Mouse (Mus musculus) neural tube, embryonic 13.5 days (tissue): ENCODE data around the gene Tmem255b. TPM values are rescaled to one million over a fixed set of nuclear protein-coding genes. Genes with fewer than 3 reads are reported as not detected.

Source experiments
- ATAC-seq: fragments of 200-750 bp; cut with Nextera tagmentation; 2 replicates; pipeline ENCODE4 v1.8.0; 2017; ENCODE audit warnings: low read depth, mild to moderate bottlenecking, moderate TSS enrichment, moderate library complexity
- H3K27ac ChIP-seq: fragments of 300-500 bp; sonication (generic); replicated peaks from 2 replicates; pipeline ENCODE4 v1.5.1; 2015; ENCODE audit warnings: moderate library complexity, mild to moderate bottlenecking, inconsistent platforms
- H3K27me3 ChIP-seq: fragments of 300-500 bp; sonication (generic); 2 replicates; pipeline ENCODE4 v1.6.1; 2015; ENCODE audit warnings: mild to moderate bottlenecking, inconsistent platforms
- H3K36me3 ChIP-seq: fragments of 300-500 bp; sonication (generic); 2 replicates; pipeline ENCODE4 v1.6.1; 2015; ENCODE audit warnings: mild to moderate bottlenecking, inconsistent platforms
- H3K4me1 ChIP-seq: fragments of 300-500 bp; sonication (generic); replicated peaks from 2 replicates; pipeline ENCODE4 v1.6.1; 2015; ENCODE audit warnings: inconsistent platforms
- H3K4me2 ChIP-seq: fragments of 300-500 bp; sonication (generic); 2 replicates; pipeline ENCODE4 v1.6.1; 2015; ENCODE audit warnings: inconsistent platforms, mild to moderate bottlenecking, moderate library complexity
- H3K4me3 ChIP-seq: fragments of 300-500 bp; sonication (generic); 2 replicates; pipeline ENCODE4 v1.5.1; 2015; ENCODE audit warnings: mild to moderate bottlenecking, inconsistent platforms
- H3K9ac ChIP-seq: fragments of 300-500 bp; sonication (generic); 2 replicates; pipeline ENCODE4 v1.6.1; 2015; ENCODE audit warnings: moderate library complexity, mild to moderate bottlenecking, inconsistent platforms
- H3K9me3 ChIP-seq: fragments of 300-500 bp; sonication (generic); 2 replicates; pipeline ENCODE4 v1.6.1; 2016; ENCODE audit warnings: inconsistent platforms
- WGBS: fragments of 180-500 bp; shearing (Covaris S2); methylation state at CpG from one replicate; pipeline ENCODE4 v1.1.7; 2015; 5-methylcytosine and 5-hydroxymethylcytosine counted together
- polyA plus RNA-seq: library from polyadenylated mRNA; unstranded; fragments of >200 nt; fragmentation: Nextera tagmentation; extraction: Ambion mirVana; gene quantifications from 2 replicates; pipeline ENCODE4 v1.2.1, GENCODE M21; 2015

The Tmem255b gene
- polyA plus RNA-seq, 1 experiment from 2014 or later = 0.68 TPM

DNA sequence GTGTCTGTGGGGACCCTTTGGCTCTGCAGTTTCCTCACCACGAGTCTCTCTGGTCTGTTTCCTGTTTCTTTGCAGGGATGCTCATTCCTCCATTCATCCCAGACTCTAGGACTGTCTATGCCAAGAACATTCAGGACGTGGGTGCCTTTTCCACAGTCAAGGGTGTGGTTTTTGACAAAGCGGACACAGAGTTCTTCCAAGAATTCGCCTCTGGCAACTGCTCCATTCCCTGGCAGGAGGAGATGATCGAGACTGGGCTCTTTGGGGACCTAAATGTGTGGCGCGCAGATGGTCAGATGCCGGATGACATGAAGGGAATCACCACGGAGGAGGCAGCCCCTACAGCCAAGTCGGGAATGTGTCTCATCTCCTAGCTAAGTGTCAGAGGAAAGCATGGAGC lies 19.1 kb upstream of the Tmem255b start:
- Histone ChIP-seq H3K4me3 (no peak overlapping the region), H3K27me3 (no peaks in the 10 kb centered on the region), H3K4me2 (no peak overlapping the region), H3K4me1 (no peaks in the 10 kb centered on the region), H3K36me3 (no peaks in the 10 kb centered on the region), H3K27ac (no peak overlapping the region), H3K9me3 (no peaks in the 10 kb centered on the region), H3K9ac (no peak overlapping the region)
- ATAC-seq = no peak
- 76% methylated on average over 10 of the region's 10 CpGs for WGBS

DNA sequence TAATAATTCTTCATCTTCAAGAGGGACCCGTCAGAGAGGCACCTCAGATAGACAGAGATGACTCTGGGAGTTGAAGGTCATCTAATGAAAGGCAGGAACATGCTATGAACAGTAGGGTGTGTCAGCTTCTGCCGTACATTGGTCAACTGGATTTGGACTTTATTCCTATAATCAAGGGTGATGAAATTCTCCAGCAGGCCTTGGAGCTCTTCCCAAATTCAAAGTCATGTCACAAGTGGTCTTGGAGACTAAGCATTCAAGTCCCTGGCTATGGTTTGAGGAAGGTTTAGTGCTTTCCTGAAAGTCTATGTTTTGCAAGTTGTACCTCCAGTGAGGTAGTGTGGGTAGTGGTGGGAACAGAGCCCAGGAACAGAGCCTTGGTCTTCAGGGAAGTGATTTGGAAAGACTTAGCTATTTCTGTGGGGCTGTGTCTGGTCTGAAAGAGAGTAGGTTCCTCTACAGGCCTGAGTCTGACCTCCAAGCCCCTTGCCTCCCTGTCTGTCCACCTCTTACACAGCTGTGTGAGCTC lies 15.8 kb upstream of the Tmem255b start:
- Histone ChIP-seq H3K9ac (no peak overlapping the region), H3K27ac (no peak overlapping the region), H3K4me1 (no peaks in the 10 kb centered on the region), H3K36me3 (no peaks in the 10 kb centered on the region), H3K4me2 (no peak overlapping the region), H3K9me3 (no peaks in the 10 kb centered on the region), H3K27me3 (no peaks in the 10 kb centered on the region), H3K4me3 (no peak overlapping the region)
- 77% methylated on average over 2 of the region's 2 CpGs for WGBS
- ATAC-seq = no peak

- no peak overlapping the region for H3K9ac ChIP-seq
- no peak for ATAC-seq
These were observed 14.0 kb upstream of the Tmem255b start for GRCm38 (mm10) chr8:13420970-13421369.

GRCm38 (mm10) chr8:13427351-13427750 lies 7.6 kb upstream of the Tmem255b start:
- no peak for ATAC-seq
- no peak overlapping the region for H3K4me3 ChIP-seq
- no peaks in the 10 kb centered on the region for H3K27me3 ChIP-seq
- H3K9ac ChIP-seq = no peak overlapping the region
- no peak overlapping the region for H3K4me2 ChIP-seq
- no peak overlapping the region for H3K27ac ChIP-seq
- 83% methylated on average over 6 of the region's 6 CpGs for WGBS
- no peaks in the 10 kb centered on the region for H3K9me3 ChIP-seq
- H3K36me3 ChIP-seq = no peaks in the 10 kb centered on the region
- H3K4me1 ChIP-seq = no peaks in the 10 kb centered on the region

More at GRCm38 (mm10) chr8:13420970-13421369, 14.0 kb upstream of the Tmem255b start:
- 91% methylated on average over 6 of the region's 6 CpGs for WGBS
- Histone ChIP-seq H3K9me3 (no peaks in the 10 kb centered on the region), H3K36me3 (no peaks in the 10 kb centered on the region), H3K4me2 (no peak overlapping the region), H3K4me1 (no peaks in the 10 kb centered on the region), H3K4me3 (no peak overlapping the region), H3K27me3 (no peaks in the 10 kb centered on the region), H3K27ac (no peak overlapping the region)

GRCm38 (mm10) chr8:13428156-13428555 lies 6.8 kb upstream of the Tmem255b start:
- Histone ChIP-seq H3K9me3 (no peaks in the 10 kb centered on the region), H3K4me3 (no peak overlapping the region), H3K36me3 (no peaks in the 10 kb centered on the region), H3K27ac (no peak overlapping the region), H3K9ac (no peak overlapping the region), H3K4me1 (no peaks in the 10 kb centered on the region), H3K4me2 (no peak overlapping the region), H3K27me3 (no peaks in the 10 kb centered on the region)
- ATAC-seq = no peak
- WGBS = 87% methylated on average over 9 of the region's 9 CpGs

- Histone ChIP-seq H3K27ac (no peak overlapping the region), H3K9me3 (no peaks in the 10 kb centered on the region), H3K4me1 (0 out of 2 replicates have a peak, but pooled peaks cover 6% of the 10 kb centered on the region), H3K4me3 (no peak overlapping the region), H3K9ac (no peak overlapping the region), H3K36me3 (no peaks in the 10 kb centered on the region), H3K27me3 (peaks cover 20% of the 10 kb centered on the region), H3K4me2 (no peak overlapping the region)
- 72% methylated on average over 7 of the region's 7 CpGs for WGBS
- ATAC-seq = no peak
These were observed 4.6 kb upstream of the Tmem255b start for GRCm38 (mm10) chr8:13430412-13430811.

- peaks cover 24% of the 10 kb centered on the region for H3K27me3 ChIP-seq
- H3K9me3 ChIP-seq = no peaks in the 10 kb centered on the region
- no peaks in the 10 kb centered on the region for H3K36me3 ChIP-seq
- 0 out of 2 replicates have a peak, but pooled peaks cover 7% of the 10 kb centered on the region for H3K4me1 ChIP-seq
- no peak overlapping the region for H3K9ac ChIP-seq
- no peak for ATAC-seq
- H3K4me3 ChIP-seq = no peak overlapping the region
- no peak overlapping the region for H3K4me2 ChIP-seq
- H3K27ac ChIP-seq = no peak overlapping the region
These were observed 4.1 kb upstream of the Tmem255b start for GRCm38 (mm10) chr8:13430866-13431265.

GRCm38 (mm10) chr8:13433130-13433529 lies 1.9 kb upstream of the Tmem255b start:
- H3K27ac ChIP-seq = no peak overlapping the region
- ATAC-seq = no peak
- no peak overlapping the region for H3K4me3 ChIP-seq
- no peaks in the 10 kb centered on the region for H3K9me3 ChIP-seq
- H3K9ac ChIP-seq = no peak overlapping the region
- H3K4me2 ChIP-seq = no peak overlapping the region
- 88% methylated on average over 5 of the region's 5 CpGs for WGBS
- H3K27me3 ChIP-seq = peaks cover 38% of the 10 kb centered on the region
- H3K4me1 ChIP-seq = 0 out of 2 replicates have a peak, but pooled peaks cover 7% of the 10 kb centered on the region
- H3K36me3 ChIP-seq = no peaks in the 10 kb centered on the region

- H3K4me3 ChIP-seq = no peak overlapping the region
- no peak overlapping the region for H3K4me2 ChIP-seq
- 0 out of 2 replicates have a peak, but pooled peaks cover 7% of the 10 kb centered on the region for H3K4me1 ChIP-seq
- H3K9ac ChIP-seq = no peak overlapping the region
- WGBS = 20% methylated on average over 8 of the region's 8 CpGs
- no peaks in the 10 kb centered on the region for H3K9me3 ChIP-seq
- ATAC-seq = no peak
- H3K27ac ChIP-seq = no peak overlapping the region
- H3K27me3 ChIP-seq = peaks cover 38% of the 10 kb centered on the region
- H3K36me3 ChIP-seq = no peaks in the 10 kb centered on the region
These were observed 1.1 kb downstream of the Tmem255b start for GRCm38 (mm10) chr8:13436052-13436451.

DNA sequence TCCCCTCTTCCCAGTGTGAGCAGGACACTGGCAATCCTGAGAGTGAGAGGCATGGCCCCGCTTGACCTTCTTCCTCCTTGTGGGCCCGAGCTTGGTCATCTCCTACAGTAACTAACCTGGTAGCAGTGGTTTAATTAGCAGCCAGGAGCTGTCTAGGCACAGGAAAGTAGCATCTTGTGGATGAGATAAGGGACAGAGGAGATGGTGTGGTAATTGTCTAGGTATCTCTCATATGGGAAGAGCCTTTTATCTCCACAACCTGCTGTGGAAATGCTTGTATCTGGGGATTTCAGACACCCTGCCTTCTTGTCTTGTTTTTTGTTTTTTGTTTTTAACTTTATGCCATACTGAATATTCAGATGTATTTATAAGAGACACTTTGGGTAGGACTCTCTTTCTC lies 2.5 kb downstream of the Tmem255b start:
- Histone ChIP-seq H3K4me3 (no peak overlapping the region), H3K4me1 (0 out of 2 replicates have a peak, but pooled peaks cover 7% of the 10 kb centered on the region), H3K4me2 (no peak overlapping the region), H3K36me3 (no peaks in the 10 kb centered on the region), H3K9me3 (no peaks in the 10 kb centered on the region), H3K27me3 (peaks cover 38% of the 10 kb centered on the region), H3K9ac (no peak overlapping the region), H3K27ac (no peak overlapping the region)
- ATAC-seq = no peak
- WGBS = 85% methylated on average over 2 of the region's 2 CpGs

DNA sequence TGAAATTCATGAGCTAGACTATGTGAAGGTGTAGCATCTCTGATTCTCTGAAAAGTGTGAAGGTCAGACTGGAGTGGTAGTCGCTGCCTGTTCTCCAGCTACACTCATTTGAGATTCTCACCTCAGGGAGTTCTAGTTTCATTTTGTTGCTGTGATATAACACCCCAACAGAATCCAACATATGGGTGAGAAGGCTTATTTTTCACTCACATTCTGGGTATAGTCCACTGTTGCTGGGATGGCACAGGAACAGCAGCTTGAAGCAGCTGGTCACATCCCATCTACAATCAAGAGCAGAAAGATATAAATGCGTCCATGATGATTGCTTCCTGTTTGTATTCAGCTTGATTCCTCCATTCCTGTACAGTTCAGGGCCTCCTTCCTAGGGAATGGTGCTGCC lies 7.2 kb downstream of the Tmem255b start:
- WGBS = 93% methylated on average over 2 of the region's 2 CpGs
- no peaks in the 10 kb centered on the region for H3K4me1 ChIP-seq

GRCm38 (mm10) chr8:13446456-13446855 lies 11.5 kb downstream of the Tmem255b start:
- Histone ChIP-seq H3K9ac (no peak overlapping the region), H3K27me3 (no peaks in the 10 kb centered on the region), H3K36me3 (no peaks in the 10 kb centered on the region), H3K4me1 (no peaks in the 10 kb centered on the region), H3K4me3 (no peak overlapping the region), H3K4me2 (no peak overlapping the region), H3K9me3 (no peaks in the 10 kb centered on the region), H3K27ac (no peak overlapping the region)
- 87% methylated on average over 6 of the region's 6 CpGs for whole genome bisulfite sequencing
- ATAC-seq = no peak

More for the DNA sequence above, 7.2 kb downstream of the Tmem255b start:
- H3K9ac ChIP-seq = no peak overlapping the region
- no peak for ATAC-seq
- peaks cover under 1% of the 10 kb centered on the region; the same call in 1 of the 2 replicates for H3K27me3 ChIP-seq
- H3K36me3 ChIP-seq = no peaks in the 10 kb centered on the region
- H3K4me3 ChIP-seq = no peak overlapping the region
- H3K4me2 ChIP-seq = no peak overlapping the region
- no peak overlapping the region for H3K27ac ChIP-seq
- H3K9me3 ChIP-seq = no peaks in the 10 kb centered on the region

DNA sequence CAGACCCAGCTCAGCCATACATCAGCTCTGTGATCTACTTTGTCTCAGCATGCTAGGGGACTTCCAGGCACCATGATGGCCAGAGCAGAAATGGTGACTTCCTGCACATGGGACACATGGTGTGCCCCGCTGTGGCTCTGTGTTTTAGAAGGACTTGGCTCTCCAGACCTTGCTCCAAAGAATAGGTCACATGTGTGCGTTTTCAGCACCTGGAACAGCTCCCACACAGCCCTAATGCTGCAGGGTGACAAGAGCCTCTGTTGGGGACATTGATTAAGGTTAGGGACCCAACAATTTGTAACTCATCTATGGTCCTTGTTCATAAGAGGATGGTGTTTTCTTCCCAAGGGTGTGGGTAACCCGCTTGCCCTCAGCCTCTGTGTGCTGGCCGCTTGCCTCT lies 13.2 kb downstream of the Tmem255b start:
- no peaks in the 10 kb centered on the region for H3K36me3 ChIP-seq
- H3K4me2 ChIP-seq = no peak overlapping the region
- H3K9ac ChIP-seq = no peak overlapping the region
- H3K27me3 ChIP-seq = no peaks in the 10 kb centered on the region
- H3K4me1 ChIP-seq = no peaks in the 10 kb centered on the region
- no peak overlapping the region for H3K27ac ChIP-seq
- no peaks in the 10 kb centered on the region for H3K9me3 ChIP-seq
- 55% methylated on average over 4 of the region's 4 CpGs for WGBS
- ATAC-seq = no peak
- no peak overlapping the region for H3K4me3 ChIP-seq
